Comparison of ENCODE assay signal across 8 mouse cellular contexts in the genomic region with DNA sequence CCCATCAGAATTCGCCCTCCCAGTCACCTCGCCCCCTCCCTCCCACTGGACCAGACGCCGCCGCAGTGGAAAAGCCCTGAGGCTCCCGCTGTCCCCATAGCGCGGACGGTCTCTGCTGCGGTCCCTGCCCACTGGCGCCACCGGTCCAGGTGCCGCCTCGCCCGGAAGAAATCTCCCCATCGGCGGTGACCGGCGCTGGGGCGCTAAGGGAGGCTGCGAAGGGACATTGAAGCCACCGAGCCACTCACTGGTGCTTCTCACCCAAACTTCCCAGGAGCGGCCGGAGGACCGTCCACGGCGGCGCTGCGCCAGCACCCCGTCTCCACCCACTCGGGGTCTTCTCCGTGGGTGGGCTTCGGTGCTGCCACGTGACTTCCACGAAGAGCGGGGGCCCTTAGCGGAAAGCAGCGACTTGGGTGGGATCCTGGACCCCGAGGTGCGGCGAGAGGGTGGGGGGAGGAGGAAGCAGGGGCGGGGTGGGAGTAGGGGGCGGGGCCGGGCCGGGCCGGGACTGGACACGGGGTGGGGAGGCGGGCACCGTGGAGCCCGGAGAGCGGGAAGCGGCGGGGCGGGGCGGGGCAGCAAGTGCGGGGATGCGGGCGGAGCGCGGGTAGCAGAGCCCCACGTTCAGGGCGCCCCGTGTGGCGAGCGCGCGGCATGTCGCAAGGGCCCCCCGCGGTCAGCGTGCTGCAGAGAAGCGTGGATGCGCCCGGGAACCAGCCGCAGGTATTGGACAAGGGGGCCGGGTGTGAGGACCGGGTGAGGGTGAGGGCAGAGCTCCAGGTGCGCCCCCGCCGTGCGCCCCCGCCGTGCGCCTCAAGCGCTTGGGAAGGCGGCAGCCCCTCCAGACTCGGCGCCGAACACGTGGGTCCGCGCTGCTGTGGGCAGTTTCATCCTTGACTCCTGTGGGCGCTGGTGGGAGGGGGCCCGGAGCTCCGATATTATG. TPM values are rescaled to one million over a fixed set of nuclear protein-coding genes. Genes with fewer than 3 reads are reported as not detected.
DNase-seq lines count a peak whose midpoint lies in the region; ATAC-seq and TF ChIP-seq lines count a peak whose summit lies in the region.

A gene (plus strand): TSS at position 46 of the 946 bp plus-strand sequence.

- H3K9me3 ChIP-seq in hindbrain, postnatal 0 days (ENCODE audit: low read length), result no peaks in the 10 kb centered on the region
- no peaks in the 10 kb centered on the region for H3K9me3 ChIP-seq in liver, embryonic 14.5 days (ENCODE audit: control insufficient read depth, low read length)

- H3K27me3 ChIP-seq in hindbrain, postnatal 0 days (ENCODE audit: insufficient read depth, low read length), result peaks cover 6% of the 10 kb centered on the region; the same call in 1 of the 2 replicates
- H3K27me3 ChIP-seq in liver, embryonic 14.5 days (ENCODE audit: control insufficient read depth, insufficient read depth, low read length), result peaks cover 44% of the 10 kb centered on the region
- H3K27me3 ChIP-seq in myocyte (ENCODE audit: control insufficient read depth, insufficient read depth, insufficient read length), result peaks cover 9% of the 10 kb centered on the region

- peak within 1 kb of the TSS; percentile 99 for H3K4me2 ChIP-seq in hindbrain, postnatal 0 days (ENCODE audit: low read depth, low read length)
- peak within 1 kb of the TSS; percentile 47 for H3K4me2 ChIP-seq in liver, embryonic 14.5 days (ENCODE audit: low read depth)
- H3K4me2 ChIP-seq in myocyte (ENCODE audit: low read depth), result peak within 1 kb of the TSS; percentile 58

- TF ChIP-seq EP300 in liver, embryonic 14.5 days (IDR thresholded peaks at IDR 0.05; ENCODE audit: low read depth), result no peak

- peak within 1 kb of the TSS; percentile 45 for H3K9ac ChIP-seq in hindbrain, postnatal 0 days (replicated peaks; ENCODE audit: low read length)
- H3K9ac ChIP-seq in liver, embryonic 14.5 days (replicated peaks), result no peak within 1 kb of the TSS

- peak; percentile 6 for DNase-seq in cerebellum, adult 9-11 months
- DNase-seq in cerebellum, adult 11 months, result no peak
- DNase-seq in adrenal gland, postnatal 25 days, result peak; percentile 61
- DNase-seq in forelimb bud, embryonic 11.5 days (ENCODE audit: low read depth, low spot score), result peak; percentile 30
- DNase-seq in hindbrain, postnatal 0 days (ENCODE audit: low spot score), result peak; percentile 55
- DNase-seq in liver, embryonic 14.5 days (ENCODE audit: low read depth in 3 of 3, low spot score in 3 of 3), result no peak
- peak; percentile 56 for DNase-seq in yolk sac, embryonic 10.5 days (ENCODE audit: low spot score)

- H3K36me3 ChIP-seq in hindbrain, postnatal 0 days (ENCODE audit: insufficient read depth, low read length), result no peaks in the 10 kb centered on the region
- no peaks in the 10 kb centered on the region for H3K36me3 ChIP-seq in liver, embryonic 14.5 days (replicated peaks; ENCODE audit: control insufficient read depth, insufficient read depth, low read depth)
- H3K36me3 ChIP-seq in myocyte (ENCODE audit: control insufficient read depth, insufficient read depth), result no peaks in the 10 kb centered on the region

- H3K27ac ChIP-seq in hindbrain, postnatal 0 days, result no peak within 1 kb of the TSS
- no peak within 1 kb of the TSS for H3K27ac ChIP-seq in liver, embryonic 14.5 days

- TF ChIP-seq CTCF in hindbrain, postnatal 0 days (IDR thresholded peaks at IDR 0.05; ENCODE audit: low read depth), result peak; percentile 32
- TF ChIP-seq CTCF in liver, embryonic 14.5 days (IDR thresholded peaks at IDR 0.05; ENCODE audit: low read depth), result no peak

- ATAC-seq in hindbrain, postnatal 0 days, result peak; percentile 72
- peak; percentile 21; the same call in 1 of the 2 replicates for ATAC-seq in liver, embryonic 14.5 days (ENCODE audit: insufficient read depth)

- no peak for TF ChIP-seq POLR2A in myocyte (IDR thresholded peaks at IDR 0.05; ENCODE audit: insufficient read length, low read depth)

- no peak within 1 kb of the TSS for H3ac ChIP-seq in myocyte (ENCODE audit: control insufficient read depth, insufficient read length)

- H3K79me2 ChIP-seq in myocyte (ENCODE audit: control insufficient read depth, insufficient read depth), result no peaks in the 10 kb centered on the region

- H3K4me1 ChIP-seq in hindbrain, postnatal 0 days (ENCODE audit: insufficient read depth, low read length), result no peaks in the 10 kb centered on the region
- H3K4me1 ChIP-seq in liver, embryonic 14.5 days (replicated peaks; ENCODE audit: control insufficient read depth in 2 of 2, insufficient read depth in 2 of 2, low read length in 1 of 2), result no peaks in the 10 kb centered on the region

- WGBS in hindbrain, postnatal 0 days, result under 1% methylated on average over 86 of the region's 95 CpGs
- 2% methylated on average over 91 of the region's 95 CpGs for WGBS in liver, embryonic 14.5 days (ENCODE audit: insufficient replicate concordance)

- H3K4me3 ChIP-seq in hindbrain, postnatal 0 days (ENCODE audit: low read length), result peak within 1 kb of the TSS; percentile 61
- H3K4me3 ChIP-seq in liver, embryonic 14.5 days (ENCODE audit: insufficient read depth in 1 of 2, low read depth in 2 of 2, low read length in 2 of 2), result peak within 1 kb of the TSS; percentile 38 to 42
- H3K4me3 ChIP-seq in myocyte, result no peak within 1 kb of the TSS

TF ChIP-seq in myocyte, 11 proteins besides CTCF, POLR2A, EP300 and RAD21:
- TF ChIP-seq TCF3 (IDR thresholded peaks at IDR 0.05; ENCODE audit: insufficient read length, low read depth), result no peak
- TF ChIP-seq MYOG (IDR thresholded peaks at IDR 0.05; ENCODE audit: control insufficient read depth in 1 of 3, insufficient read depth in 1 of 3, insufficient read length in 2 of 3, low read depth in 2 of 3), result no peak
- TF ChIP-seq SRF (IDR thresholded peaks at IDR 0.05; ENCODE audit: control insufficient read depth, insufficient read length, low read depth), result no peak
- no peak for TF ChIP-seq POLR2AphosphoS2 (IDR thresholded peaks at IDR 0.05; ENCODE audit: insufficient read length, low read depth)
- TF ChIP-seq MYOD1 (IDR thresholded peaks at IDR 0.05; ENCODE audit: control insufficient read depth in 1 of 3, insufficient read length in 2 of 3, low read depth in 2 of 3), result no peak
- no peak for TF ChIP-seq CEBPB (IDR thresholded peaks at IDR 0.05; ENCODE audit: insufficient read depth, poor library complexity, severe bottlenecking)
- no peak for TF ChIP-seq USF1 (IDR thresholded peaks at IDR 0.05; ENCODE audit: low read depth)
- TF ChIP-seq E2F4 (IDR thresholded peaks at IDR 0.05; ENCODE audit: insufficient read depth), result no peak
- no peak for TF ChIP-seq TCF12 (IDR thresholded peaks at IDR 0.05; ENCODE audit: insufficient read depth, poor library complexity, severe bottlenecking)
- no peak for TF ChIP-seq REST (IDR thresholded peaks at IDR 0.05; ENCODE audit: insufficient read depth, insufficient read length)
- TF ChIP-seq MAX (IDR thresholded peaks at IDR 0.05; ENCODE audit: low read depth), result no peak

RNA-seq across cellular contexts. Expression of the gene that starts here (rescaled TPM):
- 1.7 and 3.1 TPM in 2 replicates for total RNA-seq in adrenal gland, postnatal 25 days (2021)
- 1.0 and 4.7 TPM in 2 replicates for total RNA-seq in hindbrain, postnatal 0 days (2014; rRNA removed)
- polyA plus RNA-seq in hindbrain, postnatal 0 days (2015; fragmentation: Nextera tagmentation; extraction: Ambion mirVana), result 4.0 and 4.1 TPM in 2 replicates
- 1.6 and 1.8 TPM in 2 replicates for polyA plus RNA-seq in liver, embryonic 14.5 days (2012; rRNA removed)
- polyA plus RNA-seq in liver, embryonic 14.5 days (2014; fragmentation: Nextera tagmentation; extraction: Ambion mirVana), result 1.5 and 2.4 TPM in 2 replicates
- polyA plus RNA-seq in myocyte (2012; fragmentation: generic; extraction: Trizol), result 0.07 TPM

Comparison
In these comparisons a context has a peak if more than half of its experiments do, and no peak if none do; other contexts are left out.
1. DNase-seq: peak in cerebellum, adult 9-11 months (single experiment), adrenal gland, postnatal 25 days (single experiment), forelimb bud, embryonic 11.5 days (single experiment), hindbrain, postnatal 0 days (single experiment) and yolk sac, embryonic 10.5 days (single experiment); none in cerebellum, adult 11 months (single experiment) and liver, embryonic 14.5 days (0 of 3).
2. H3K4me2 ChIP-seq: peak in every context shown above with its lines; median percentile 99 in hindbrain, postnatal 0 days; 58 in myocyte; 47 in liver, embryonic 14.5 days.